Mouse (Mus musculus): Measurements from ENCODE around the gene Emc6.

Gene Emc6

GRCm38 (mm10) chr11:73126495-73126894 lies 50.3 kb downstream of the Emc6 start:
- DNase-seq (ENCODE audit: low spot score in 2 of 2) = no peak

Measured in spleen, postnatal 36 days (tissue).